Mouse (Mus musculus): ENCODE measurements around the gene Os9.

Os9 gene

GRCm38 (mm10) chr10:127145303-127145702, 24.4 kb upstream of the Os9 start:
- no peak for DNase-seq (ENCODE audit: low read depth, low spot score)

DNA sequence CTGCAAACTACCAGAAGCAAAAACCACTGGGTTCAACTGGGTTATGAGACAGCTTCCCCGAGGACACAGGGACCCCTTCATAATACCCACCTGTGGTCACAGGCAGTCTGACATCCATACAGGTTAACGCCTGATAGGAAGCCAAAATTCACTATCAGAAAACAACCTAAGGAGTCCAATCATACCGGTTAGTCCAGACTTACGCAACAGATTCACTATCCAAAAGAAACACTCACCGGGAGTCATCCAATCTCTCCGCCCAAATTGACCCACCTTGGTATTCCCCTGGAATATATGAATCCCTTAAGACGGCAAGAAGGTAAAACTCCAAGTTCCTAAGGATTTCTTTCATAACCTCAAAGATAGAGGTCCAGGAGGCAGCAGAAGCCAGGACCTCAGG, 23.6 kb upstream of the Os9 start:
- no peak for DNase-seq (ENCODE audit: low read depth, low spot score)

GRCm38 (mm10) chr10:127143228-127143627, 22.3 kb upstream of the Os9 start:
- no peak for DNase-seq (ENCODE audit: low read depth, low spot score)

- DNase-seq (ENCODE audit: low read depth, low spot score), result no peak
These were observed 20.6 kb upstream of the Os9 start for GRCm38 (mm10) chr10:127141500-127141899.

DNA sequence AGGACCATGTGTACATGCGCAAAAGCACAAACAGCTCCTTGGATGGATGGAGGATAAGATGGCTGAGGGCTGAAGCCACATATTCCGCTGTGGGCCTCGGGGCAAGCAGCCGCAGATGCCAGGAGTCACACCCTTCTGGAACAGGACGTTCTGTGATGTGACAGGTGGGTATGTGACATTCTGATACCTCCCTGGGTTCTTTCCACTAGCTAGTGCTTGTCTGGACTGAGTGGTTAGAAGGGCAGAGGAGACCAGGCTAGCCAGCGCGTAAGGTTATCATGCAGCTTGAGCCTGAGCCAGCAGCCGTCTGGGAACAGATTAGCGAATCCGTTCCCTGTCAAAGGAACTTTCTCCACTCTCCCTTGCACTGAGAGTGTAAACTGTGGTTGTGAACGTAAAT, 20.0 kb upstream of the Os9 start:
- DNase-seq (ENCODE audit: low read depth, low spot score), result no peak

DNA sequence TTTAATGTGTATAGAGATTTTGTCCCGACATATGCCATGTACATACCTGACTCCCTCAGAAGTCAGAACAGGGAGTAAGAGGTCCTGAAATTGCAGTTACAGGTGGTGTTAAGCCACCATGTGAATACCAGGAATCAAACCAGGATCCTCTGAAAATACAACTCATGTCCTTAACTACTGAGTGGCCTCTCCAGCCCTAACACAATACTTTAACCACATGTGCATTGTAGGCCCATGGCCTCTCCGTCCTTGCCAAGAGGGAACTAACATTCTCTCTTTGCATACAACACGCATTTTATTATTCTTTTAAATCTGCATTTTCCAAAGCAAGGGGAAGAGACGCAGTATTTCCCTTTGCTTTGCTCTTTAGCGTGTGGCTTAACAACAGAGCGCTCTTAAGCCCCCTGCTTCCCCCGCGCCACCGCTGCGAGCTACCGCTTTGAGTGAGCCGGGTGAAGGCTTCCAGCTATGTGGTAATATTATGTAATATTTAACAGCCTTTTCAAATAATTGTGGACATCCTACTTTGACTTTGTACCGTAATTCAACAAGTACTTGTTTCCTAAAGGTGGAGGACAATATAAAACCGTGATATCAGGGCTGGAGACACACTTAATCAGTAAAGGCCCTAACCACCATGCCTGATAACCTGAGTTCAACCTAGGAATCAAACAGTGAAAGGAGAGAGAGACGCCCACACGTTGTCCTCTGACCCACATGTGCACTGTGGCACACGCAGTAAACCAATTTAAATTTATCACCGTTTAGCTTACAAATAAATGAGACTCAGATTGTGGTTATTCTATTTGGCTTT, 17.6 kb upstream of the Os9 start:
- no peak for DNase-seq (ENCODE audit: low read depth, low spot score)

DNA sequence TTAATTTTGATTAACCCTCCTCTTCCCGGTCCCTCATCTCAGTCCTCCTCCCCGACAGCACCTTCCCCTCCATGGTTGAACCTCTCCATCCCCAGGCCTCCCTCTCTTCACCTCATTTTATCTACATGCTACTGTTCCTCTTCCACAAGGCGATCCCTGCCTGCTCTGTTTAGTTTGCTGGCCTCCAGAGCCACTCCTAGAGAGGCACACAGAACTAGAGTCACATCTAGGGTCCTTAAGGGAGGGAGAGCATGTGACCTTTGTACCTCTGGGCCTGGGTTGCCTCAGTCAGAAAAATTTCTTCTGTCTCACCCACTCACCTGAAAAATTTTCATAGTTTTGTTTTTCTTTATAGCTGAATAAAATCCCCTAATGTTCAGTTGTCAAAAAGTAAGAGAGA, 17.0 kb upstream of the Os9 start:
- no peak for DNase-seq (ENCODE audit: low read depth, low spot score)

DNA sequence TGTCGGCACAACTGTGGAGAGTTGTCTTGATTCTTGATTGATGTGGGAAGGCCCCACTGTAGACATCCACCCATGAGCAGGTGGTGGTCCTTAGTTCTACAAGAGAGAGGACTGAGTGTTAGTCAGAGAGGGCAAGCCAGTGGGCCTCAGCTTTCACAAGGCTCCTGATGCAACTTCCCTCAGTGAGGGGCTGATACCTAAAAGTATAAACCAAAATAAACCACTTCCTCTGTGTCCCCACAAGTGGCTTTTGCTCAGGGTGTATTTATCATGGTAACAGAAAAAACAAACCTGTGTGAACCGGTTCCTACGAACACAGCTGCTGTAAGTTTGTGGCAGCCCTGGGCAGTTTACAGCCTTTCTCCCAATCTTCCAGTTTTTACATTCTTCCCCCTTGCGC, 15.6 kb upstream of the Os9 start:
- no peak for DNase-seq (ENCODE audit: low read depth, low spot score)

DNA sequence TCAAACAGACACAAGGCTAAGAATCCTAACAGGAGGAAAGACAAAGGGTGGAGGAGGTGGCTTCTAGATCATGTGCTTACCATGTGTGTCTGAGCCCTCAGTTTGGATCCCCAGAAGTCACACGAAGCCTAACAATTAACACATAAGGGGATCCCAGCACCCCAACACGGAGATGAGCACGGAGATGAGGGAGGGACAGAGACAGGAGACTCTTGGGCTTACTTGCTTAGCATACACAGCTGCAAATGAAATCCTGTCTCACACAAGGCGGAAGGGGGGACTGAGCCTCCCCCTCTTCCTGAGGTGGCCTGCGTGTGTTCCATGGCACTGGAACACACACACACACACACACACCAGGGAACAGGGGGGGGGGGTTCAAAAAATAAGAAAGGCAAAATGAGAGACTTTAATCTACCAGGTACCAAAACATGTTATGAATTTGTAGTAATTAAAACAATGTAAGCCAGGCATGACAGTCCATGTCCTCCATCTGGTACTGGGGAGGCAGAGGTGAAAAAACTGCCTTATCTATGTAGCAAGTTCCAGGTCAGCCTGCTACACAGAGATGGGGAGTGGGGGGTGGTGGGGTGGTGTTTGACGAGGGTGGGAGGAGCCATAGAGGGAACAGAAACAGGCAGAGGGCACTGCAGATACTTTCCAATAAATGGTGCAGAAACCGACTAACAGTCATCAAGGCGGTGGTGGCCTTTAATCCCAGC, 14.3 kb upstream of the Os9 start:
- no peak for DNase-seq (ENCODE audit: low read depth, low spot score)

- peak; percentile 59 for DNase-seq (ENCODE audit: low read depth, low spot score)
These were observed 13.6 kb upstream of the Os9 start for GRCm38 (mm10) chr10:127134394-127135035.

GRCm38 (mm10) chr10:127132469-127132868, 11.5 kb upstream of the Os9 start:
- DNase-seq (ENCODE audit: low read depth, low spot score), result no peak

- DNase-seq (ENCODE audit: low read depth, low spot score), result peak; percentile 80
These were observed 8.5 kb upstream of the Os9 start for GRCm38 (mm10) chr10:127129431-127129830.

DNA sequence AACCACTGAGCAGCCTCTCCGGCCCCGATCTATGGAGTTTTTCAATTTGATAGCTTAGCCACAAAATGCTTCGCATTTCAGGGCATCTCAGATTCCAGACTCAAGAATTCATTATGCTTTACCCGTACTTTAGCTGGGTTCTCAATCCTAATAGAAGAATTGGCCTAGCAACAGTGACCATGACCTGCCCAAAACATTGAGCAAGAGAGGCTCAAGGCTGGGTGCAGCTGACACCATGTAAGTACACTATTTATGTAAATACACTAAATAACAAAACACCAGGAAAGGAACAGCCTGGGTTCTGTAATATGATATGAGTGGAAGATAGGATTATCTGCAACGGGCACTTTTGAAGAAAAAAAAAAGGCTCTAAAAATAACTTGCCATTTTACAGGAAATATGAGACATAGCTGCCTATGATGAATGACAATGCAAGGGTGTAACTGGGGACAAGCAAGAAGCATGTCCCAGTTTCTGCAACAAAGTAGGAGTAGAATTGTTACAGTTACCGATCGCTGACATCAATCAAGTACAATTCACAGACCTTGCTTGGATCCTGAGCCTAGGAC, 6.9 kb upstream of the Os9 start:
- peak; percentile 48 for DNase-seq (ENCODE audit: low read depth, low spot score)

DNA sequence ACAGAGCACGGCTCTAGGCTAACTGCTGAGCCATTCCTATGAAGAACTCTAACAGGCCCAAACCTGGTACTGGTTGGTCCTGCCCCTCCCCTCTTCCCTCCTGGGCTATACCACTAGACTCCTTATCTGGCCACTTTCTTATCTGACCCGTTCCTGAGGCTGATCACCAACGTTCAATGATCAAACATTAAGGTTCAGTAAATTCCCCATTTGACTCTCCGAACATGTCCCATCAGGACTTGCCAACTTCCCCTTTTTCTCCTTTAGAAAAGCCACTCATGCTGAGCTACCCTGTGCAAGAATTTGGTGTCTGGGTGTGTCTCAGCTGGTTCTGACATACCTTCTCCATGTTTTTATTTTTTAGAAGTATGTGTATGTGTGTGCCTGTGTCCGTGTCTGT, 5.6 kb upstream of the Os9 start:
- no peak for DNase-seq (ENCODE audit: low read depth, low spot score)

- DNase-seq (ENCODE audit: low read depth, low spot score), result peak; percentile 83
These were observed 4.5 kb upstream of the Os9 start for GRCm38 (mm10) chr10:127125210-127126001.

- peak; percentile 83 for DNase-seq (ENCODE audit: low read depth, low spot score)
These were observed 2.5 kb upstream of the Os9 start for GRCm38 (mm10) chr10:127123436-127123805.

GRCm38 (mm10) chr10:127122784-127123435, 2.0 kb upstream of the Os9 start:
- peak; percentile 70 for DNase-seq (ENCODE audit: low read depth, low spot score)

GRCm38 (mm10) chr10:127122018-127122417, 1.1 kb upstream of the Os9 start:
- no peak for DNase-seq (ENCODE audit: low read depth, low spot score)

GRCm38 (mm10) chr10:127120301-127121065, 448 bp downstream of the Os9 start:
- DNase-seq (ENCODE audit: low read depth, low spot score), result no peak

GRCm38 (mm10) chr10:127119229-127119628, 1.7 kb downstream of the Os9 start:
- no peak for DNase-seq (ENCODE audit: low read depth, low spot score)

Measured in 3T3-L1 (cell line).